Mouse (Mus musculus): ENCODE results near the gene Lgals4.

Gene Lgals4

DNA sequence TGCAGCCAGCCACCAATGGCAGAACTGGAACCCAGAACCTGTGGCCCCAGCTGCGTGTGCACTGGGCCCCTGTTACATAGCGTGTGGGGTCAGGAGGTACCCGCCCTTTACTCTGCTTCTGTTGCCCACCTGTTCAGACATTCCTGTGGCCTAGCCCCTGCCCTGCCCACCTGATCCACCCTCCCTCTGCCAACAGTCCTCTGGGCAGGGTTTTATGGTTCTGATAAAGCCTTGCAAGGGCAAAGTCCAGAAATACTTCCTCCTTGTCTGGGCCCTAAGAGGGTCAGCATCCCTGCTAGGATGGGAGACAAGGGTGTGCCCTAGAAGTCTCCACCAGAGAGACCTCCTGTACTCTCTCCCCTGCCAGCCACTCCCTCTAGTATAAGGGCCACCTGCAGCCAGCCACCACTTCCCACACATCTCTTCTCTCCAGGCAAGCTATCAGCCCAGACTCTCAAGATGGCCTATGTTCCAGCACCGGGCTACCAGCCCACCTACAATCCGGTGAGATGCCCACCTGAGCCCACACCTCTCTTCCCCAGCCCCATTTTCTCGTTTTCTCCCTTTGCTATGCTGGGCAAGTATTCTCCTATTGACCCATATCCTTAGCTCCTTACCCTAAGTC is at the start of gene Lgals4:
TSS of gene Lgals4 (plus strand) at position 132 of the 625 bp plus-strand sequence.
- DNase-seq: no peak

DNA sequence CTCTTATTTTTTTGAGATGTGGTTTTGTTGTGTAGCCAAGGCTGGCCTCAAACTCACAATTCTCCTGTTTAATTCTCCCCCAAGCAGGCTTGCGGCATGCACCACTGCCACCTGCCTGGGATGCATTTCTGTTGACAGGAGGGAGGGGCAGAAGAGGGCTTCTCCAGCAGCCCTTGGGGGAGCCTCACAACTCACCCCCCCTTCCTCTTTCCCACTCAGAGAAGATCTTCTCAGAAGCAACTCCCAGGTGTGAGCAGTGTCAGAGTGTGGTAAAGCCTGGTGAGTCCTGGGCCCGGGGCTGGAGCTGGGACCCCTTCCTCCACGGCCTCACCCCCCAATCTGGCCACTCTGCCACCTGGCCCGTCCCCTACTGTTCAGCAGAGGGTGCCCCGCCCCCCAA is 48.5 kb upstream of the Lgals4 start:
- DNase-seq: no peak

DNA sequence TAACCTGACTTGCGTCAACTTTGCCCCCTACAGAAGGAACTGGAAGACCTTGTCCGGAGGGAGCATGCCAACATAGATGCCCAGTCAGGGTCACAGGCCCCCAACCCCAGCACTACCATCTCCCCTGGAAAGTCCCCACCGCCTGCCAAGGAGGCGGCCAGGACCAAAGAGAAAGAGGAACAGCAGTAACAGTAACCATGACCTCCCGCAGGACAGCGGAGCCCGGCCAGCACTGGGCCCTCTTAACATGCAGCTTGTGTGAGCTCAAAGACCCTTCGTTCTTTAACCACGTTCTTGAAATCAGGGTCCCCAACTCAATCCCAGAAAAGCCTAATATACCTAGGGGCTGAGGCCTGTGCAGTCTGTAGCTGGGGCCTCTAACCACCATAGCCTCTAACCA is 45.8 kb upstream of the Lgals4 start:
- DNase-seq: no peak

DNA sequence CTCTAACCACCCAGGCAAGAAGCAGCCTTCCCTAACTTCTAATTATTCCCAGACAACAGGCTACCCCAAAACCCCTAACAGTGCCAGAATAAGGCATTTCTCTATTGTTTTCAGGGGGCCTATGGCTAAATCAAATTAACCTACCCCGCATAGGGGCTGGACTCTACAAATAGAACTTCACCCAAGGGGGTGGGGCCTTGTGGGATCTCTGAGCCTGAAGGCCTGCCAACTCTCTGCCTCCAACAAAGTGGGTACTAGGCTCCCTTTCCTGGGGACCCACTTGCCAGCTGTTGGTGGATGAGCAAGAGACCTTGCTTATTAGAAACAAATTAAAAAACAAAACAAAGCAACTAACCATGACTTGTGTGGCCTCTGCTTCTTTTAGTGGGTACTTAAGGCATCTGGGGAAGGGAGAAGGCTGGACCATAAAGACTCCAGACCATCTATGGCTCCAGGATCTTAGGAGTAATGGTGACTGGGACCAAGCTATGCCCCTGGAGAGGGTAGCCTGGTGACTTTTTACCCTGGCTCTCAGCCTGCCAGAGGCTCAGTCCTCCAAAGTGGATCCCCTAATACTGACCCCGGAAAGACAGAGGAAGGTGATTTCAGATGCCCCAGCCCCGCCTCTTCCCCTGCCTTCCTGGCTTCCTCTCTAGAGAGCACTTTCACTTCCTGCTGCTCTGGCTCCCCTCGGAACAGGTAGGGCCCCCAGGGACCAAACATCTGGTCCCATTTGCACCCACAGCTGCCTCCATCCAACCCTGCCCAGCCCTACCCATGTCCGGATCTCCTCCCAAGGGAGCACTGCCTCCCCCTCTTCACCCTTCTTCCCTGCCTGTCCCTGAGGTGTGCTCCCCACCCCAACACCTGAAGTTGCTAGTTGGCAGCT is 45.1 kb upstream of the Lgals4 start, which contains the start of gene Rinl:
TSS of gene Rinl (plus strand) at position 663 of the 889 bp plus-strand sequence.
- DNase-seq: peak; percentile 68

DNA sequence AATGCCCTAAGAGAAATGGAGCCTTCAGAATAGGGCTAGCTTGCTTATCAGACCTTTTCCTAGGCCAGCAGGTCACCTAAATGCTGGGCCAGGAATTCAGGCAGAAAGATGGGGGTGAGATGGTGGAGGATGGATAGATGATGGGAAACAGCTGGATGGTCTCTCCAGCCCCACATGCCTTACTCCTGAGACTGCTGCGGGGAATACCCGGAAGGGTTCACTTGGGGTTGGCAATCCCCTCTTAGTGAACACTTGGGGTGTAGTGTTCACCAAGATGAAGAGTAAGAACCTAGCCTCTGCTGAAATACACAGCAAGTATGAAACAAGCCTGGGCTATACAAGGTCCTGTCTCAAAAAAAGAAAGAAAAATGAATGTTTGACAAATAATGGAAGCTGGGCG is 44.4 kb upstream of the Lgals4 start:
- DNase-seq: no peak

DNA sequence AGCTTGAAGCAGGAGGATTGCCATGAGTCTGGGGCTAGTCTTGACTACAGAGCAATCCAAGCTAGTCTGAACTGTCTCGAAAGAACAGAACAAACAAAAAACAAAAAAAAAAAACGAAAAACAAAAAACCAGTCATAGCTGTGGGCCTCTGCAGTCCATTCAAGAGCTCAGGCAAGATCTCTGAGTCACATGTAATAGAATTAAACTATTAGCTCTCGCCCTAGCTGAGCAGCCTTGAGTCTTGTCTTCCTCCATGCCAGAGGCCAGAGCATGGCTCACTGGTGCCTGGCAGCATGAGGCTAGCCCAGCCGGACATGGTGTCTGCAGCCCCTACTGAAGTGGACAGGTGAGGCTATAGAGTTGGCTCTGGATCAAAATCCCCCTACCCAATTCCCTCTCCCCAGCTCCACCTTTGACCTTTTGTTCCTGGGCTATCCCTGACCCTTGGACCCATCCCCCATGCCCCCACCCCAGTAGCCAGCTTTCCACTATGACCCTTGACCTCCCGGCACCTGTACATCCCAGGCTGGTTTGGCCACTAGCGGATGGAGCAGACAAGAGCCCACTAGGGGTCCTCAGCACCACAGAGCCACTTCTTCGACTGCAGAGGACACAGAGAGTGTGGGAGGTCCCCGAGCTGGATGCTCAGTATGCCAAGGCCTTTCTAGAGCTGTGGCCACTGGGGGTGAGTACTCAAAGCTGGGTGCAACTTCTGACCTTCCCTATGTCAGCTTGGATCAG is 43.4 kb upstream of the Lgals4 start:
- DNase-seq: no peak

DNA sequence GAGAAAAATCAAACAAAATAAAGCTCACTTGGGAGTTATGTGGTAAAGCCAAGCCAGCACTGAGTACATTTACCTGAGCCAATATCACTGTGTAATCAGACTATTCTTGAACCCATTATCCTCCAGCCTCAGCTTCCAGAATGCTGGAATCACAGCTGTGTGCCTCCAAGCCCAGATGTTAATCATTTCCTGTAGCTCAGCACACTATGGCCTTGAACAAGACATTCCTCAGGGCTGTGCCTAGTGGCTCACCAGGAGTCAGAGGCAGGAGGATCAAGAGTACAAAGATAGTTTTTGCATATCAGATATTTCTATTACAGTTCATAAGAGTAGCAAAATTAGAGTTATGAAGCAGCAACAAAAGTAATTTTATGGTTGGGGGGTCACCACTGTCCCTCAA is 41.9 kb upstream of the Lgals4 start:
- DNase-seq: no peak

DNA sequence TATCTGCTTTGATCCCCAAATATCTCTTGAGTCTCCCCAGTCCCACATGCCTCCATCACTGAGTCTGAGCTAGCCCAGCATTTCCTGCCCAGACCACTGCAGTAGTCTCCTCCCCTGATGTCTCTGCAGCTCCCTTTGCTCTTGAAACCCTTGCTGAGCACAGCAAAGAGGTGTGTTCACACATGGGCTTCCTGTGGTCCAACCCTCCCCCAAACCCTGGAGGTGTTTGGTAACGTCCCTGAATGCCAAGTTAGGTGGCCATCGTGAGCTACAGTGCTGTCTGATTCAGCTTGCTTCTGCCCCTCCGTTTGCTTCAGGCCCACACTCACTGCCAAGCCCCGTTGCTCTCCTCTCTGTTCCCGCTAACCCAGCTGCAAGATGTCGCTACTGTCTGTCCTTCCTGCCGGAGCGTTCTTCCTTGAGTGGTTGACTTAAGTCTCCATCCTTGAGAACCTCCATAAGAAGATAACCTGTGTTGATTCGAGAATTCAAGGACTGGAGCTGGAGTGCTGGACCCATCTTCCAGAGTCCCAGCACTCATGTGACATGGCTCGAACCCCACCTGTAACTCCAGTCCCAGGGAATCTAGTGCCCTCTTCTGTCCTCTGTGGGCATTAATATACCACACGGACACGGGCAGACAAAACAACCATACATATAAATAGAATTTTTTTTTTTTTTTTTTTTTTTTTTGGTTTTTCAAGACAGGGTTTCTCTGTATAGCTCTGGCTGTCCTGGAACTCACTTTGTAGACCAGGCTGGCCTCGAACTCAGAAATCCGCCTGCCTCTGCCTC is 41.1 kb upstream of the Lgals4 start:
- no peak for DNase-seq

DNA sequence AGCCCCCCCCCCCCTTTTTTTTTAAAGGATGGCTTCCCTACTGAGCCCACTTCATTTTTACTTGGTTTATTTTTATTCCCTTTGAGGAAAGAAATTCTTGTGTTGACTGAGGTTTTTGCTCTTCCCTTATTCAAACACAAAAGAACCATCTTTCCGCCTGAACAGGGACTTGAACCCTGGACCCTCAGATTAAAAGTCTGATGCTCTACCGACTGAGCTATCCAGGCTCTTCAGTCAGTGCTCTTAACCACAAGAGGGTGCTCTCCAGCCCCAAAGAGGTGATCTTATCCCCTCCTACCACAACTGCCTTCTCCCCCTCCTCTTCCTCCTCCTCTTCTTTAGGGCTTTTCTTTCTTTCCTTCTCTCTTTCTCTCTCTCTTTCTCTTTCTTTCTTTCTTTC is 39.8 kb upstream of the Lgals4 start:
- DNase-seq: peak; percentile 70

DNA sequence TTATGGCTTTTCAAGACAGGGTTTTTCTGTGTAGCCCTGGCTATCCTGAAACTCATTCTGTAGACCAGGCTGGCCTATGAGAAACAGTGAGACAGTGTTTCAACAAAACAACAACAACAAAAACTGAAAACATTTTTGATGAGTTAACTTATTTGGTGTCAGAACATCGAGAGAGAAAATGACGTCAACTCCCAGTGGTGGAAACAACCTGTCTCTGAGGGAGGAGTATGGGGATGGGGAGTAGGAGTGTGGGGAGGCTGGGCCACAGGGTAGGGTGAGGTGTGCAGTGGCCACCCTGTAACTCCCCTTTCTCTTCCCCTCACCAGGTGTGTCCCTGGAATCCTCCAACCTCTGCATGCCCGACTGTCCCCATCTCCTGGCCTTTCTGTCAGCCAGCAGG is 39.2 kb upstream of the Lgals4 start:
- DNase-seq: no peak

DNA sequence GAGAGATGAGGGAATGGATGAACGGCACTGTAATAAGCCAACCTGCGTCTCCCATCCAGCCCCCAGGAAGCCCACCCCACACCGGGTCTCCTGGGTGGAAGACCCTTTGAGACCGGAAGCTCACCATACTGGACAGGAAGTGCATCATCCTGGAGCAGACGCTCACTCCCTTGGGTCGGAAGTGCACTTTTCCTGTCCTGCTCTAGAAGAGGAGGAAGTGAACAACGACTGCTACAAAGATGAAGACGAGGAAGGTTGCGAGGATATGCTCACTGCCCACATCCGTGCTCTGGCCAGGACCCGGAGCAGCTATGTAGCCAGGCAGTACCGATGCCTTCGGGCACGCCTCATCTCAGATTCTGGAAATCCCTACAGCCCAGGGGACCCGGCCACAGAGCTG is 37.8 kb upstream of the Lgals4 start:
- DNase-seq: peak; percentile 44

DNA sequence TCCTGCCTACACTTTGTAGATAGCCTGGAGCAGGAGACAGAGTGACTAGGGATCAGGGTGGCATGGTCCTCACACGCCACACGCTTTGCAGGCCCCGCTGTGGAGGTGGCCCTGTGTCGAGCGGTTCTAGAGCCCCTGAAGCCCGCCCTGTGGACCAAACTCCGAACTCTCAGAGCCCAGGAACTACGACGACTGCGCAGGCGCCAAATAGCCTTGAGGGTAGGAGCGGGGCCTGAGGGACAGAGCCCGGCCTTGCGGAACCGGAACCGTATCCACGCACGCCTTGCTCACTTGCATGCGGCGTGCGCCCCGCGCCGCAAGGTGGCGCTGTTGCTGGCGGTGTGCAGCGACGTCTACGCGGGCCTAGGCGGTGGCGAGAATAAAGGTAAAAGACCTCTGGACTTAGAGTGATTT is 37.1 kb upstream of the Lgals4 start:
- DNase-seq: peak; percentile 90

DNA sequence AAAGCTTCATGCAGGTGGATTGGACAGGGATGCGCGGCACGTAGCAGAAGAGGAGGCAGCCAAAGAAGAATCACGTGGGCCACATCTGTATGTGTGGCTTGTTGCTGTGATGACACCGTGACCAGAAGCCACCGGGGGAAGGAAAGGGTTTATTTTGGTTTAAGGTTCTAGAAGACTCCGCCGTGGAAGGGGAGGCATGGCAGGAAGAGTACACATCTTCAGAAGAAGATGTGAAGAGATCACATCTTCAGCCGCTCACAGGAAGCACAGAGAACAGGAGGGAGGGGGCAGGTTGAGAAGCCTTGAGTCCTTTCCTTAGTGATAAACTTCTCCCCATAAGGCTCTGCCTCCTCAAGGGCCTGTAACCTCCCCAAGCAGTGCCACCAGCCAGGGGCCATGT is 33.7 kb upstream of the Lgals4 start:
- no peak for DNase-seq

DNA sequence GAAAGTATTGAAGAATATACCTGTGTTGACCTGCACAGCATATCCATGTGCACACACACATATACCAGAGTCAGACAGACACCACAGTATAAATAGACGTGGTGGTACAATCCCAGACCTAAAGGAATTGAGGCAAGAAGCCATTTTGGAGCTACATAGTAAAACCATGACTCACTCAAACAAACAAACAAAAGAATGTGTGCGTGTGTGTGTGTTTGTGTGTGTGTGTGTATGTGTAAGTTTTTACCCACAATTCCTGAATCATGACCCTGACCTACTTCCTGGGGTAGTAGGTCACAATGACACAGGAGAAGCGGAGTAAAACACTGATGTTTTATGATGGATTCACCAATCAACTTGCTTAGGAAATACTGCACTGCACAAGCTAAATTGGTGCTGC is 32.2 kb upstream of the Lgals4 start:
- no peak for DNase-seq

DNA sequence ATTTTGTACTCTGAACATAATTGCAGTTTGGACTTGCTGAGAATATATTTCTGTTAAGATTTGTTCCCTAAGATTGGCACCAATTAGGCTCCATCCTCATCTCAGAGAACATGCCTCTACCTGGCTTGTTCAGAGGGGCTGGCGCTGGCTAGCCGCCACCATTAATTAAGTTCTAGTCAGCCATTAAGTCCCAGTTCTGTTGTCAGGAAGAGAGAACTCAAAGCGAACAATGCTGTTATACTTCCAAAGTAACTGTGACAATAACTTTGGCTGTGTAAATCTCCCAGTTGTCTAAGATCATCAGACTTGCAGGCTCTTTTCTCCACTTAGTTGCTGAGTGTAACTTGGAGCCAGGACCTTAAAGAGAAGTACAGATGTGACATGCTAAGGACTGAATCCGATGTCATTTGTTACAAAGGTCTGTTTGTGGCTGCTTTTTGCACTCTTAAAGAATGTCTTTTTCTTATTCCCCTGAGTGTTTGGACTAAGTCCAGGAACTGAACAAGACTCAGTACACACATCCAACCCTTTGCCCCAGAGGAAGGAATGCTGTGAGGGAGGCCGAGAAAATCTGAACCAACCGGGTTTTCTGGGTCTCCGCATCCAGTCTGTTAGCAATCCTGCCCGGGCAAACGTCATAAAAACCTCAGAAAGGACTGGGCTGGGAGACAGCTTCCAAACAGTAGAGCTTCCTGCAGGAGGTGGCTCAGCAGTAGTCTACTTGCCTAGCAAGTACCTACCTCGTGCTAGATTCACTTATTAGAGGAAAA is 31.6 kb upstream of the Lgals4 start:
- DNase-seq: peak; percentile 85

DNA sequence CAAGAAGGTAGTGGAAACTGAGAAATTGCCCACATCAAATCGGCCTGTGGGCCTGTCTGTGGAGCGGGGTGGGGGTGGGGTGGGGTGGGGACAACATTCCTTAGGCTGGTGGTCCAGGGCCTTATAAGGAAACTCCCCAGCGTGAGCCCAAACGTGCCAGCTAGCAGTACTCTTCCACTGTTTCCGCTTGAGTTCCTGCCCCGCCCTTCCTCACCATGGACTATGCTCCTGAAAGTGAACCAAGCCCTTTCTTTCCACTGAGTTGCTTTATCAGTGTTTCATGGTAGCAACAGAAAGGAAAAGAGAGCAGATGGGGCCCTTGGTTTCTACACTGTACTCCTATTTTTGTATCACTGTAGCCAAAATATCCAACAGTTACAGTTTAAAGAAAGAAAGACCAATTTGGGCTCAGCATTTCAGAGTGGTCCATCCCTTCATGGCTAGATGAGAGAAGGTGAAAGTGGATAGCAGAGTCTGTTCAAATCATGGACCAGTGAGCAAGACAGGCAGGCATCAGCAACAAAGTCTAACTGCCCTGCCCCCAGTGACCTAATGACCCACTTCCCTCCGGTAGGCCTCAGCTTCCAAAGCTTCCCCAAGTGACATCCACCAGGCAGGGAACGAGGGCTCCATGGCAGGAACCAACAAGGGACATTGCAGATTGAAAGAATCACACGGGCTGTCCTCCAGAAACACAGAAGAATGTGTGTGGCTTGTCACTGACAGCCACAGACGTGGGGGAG is 30.6 kb upstream of the Lgals4 start:
- peak; percentile 87 for DNase-seq

DNA sequence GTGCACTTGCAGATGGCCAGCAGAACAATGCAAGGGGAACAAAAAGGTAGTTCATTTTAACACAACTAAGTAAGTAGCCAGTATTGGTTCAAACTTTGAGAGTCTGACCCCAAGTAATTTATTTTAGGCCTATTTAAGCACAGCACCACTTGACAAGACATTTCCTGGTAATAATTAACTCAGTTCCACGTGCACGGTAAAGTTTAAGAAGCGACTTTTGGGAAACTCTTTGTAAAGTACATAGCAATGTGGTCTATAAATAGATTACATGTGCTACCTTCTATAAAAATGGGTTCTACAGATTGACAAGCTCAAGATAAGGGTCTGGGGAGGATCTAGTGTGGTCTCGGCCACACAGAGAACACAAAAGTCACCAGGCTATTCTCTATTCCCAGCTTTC is 29.9 kb upstream of the Lgals4 start:
- DNase-seq: no peak

DNA sequence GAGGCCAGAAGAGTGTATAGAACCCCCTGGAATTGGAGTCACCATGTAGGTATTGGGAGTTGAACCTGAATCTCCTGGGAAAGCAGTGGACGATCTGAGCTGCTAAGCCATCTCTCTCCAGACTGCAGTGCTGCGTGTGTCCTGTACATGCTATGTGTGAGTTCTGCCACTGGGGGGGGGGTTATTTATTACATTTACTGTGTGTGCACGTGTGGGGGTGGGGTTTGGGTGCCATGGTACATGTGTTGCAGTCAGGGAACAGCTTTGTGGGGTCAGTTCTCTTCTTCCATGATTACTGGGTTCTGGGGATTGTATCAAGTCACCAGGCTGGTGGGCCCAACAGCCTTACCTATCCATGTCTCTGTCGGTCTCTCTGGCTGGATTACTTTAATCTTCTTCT is 26.8 kb upstream of the Lgals4 start:
- DNase-seq: peak; percentile 42

DNA sequence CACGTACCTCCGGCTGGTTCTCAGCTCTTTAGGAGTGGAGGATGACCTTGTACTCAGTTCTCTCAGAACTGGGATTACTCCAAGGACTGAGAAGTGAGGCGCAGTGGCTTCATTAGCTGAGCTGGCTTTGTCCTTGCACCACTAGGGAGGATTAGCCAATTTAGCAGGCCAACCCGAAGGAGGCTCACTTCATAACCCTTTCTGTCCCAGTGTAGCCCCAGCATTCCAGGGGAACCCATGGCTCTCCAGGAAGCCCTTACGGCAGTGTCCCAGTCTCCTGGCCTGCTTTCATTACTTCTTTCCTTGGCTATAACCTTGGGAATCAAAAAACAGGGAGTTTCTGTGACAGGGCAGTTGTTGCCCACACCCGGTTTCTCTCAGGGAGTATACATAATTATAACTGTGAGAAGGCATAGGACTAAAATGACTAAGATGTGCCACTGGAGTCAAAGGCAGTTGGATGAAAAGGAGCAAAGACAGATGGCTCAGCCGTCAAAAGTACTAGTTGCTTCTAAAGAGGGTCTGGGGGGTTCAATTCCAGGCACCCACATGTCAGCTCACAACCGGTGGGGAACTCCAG is 25.9 kb upstream of the Lgals4 start:
- no peak for DNase-seq

DNA sequence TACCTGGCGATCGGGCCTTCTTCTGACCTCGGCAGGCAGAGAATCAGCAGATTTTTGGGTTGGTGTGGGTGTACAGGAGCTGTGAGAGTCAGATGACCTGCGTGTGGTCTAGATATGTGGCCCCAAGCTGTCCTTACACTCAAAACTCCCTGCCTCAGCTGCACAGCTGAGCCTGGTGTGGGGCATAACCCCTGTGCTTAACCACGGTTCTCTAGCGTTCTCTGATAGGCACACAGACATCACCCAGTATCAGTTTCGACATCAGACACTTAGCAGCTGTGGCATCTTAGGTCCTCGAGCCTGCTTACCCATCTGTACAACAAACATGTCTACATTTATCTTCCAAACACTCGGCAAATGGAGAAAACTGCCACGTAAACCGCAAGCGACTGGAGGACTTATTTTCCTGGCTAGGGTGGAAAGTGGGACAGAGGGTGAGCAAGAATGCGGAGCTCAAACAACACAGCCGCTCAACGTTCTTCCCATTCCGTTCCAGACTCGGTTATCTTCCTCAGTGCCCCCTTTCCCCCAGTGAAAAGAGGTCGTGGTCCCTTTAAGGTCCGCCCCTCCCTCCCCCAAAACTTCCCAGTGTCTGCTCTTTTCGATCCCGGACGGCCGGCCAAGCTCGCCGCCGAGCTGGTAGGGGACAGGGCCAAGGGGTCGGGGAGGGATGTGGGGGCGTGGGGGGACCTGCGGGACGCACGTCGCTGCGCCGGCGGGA is 25.3 kb upstream of the Lgals4 start, which contains the start of gene Hnrnpl:
TSS of gene Hnrnpl (plus strand) at position 321 of the 721 bp plus-strand sequence.
- DNase-seq: peak; percentile 72
